Mouse (Mus musculus) G1E (cell line): ENCODE results near the gene Wwc2.

Source experiments
- CTCF ChIP-seq: IDR thresholded peaks from 2 replicates; pipeline ENCODE4 v1.5.1; 2012; ENCODE audit warnings: low read depth, low read length, inconsistent platforms, mixed read lengths
- GATA1 ChIP-seq: IDR thresholded peaks from 2 replicates; pipeline ENCODE4 v1.6.1; 2012; ENCODE audit warnings: borderline replicate concordance, low read length, inconsistent platforms, mixed read lengths
- GATA2 ChIP-seq: IDR thresholded peaks from 2 replicates; pipeline ENCODE4 v1.6.1; 2012; ENCODE audit warnings: low read depth, low read length, inconsistent platforms, borderline replicate concordance
- POLR2AphosphoS5 ChIP-seq: IDR thresholded peaks from 2 replicates; pipeline ENCODE4 v1.6.1; 2012; ENCODE audit warnings: low read depth, low read length, inconsistent platforms; ENCODE audit not compliant: insufficient replicate concordance
- TAL1 ChIP-seq: conservative IDR thresholded peaks from 2 replicates; pipeline ENCODE4 v1.6.1; 2012; ENCODE audit warnings: low read depth, low read length, inconsistent platforms, mixed read lengths

DNA sequence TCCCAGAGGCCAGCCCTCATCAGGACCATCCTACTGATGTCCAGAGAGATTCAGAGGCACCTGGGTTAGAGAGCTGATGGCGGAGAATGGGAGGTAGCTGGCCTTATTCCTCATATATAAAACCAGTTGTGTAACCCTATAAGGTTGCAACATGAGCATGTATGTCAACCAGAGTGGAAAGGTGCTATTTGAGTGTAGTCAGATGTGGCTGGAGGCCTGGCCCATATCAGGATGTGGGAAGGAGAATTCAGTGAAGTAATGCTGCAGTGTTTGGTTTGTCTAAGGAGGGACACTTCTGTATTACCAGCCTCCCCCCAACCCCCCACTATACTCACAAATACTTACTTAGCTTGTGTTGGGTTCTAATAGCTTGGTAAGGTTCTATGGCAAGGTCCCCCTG is 186.5 kb downstream of the Wwc2 start:
- TF ChIP-seq CTCF (no peak), GATA1 (no peak), POLR2AphosphoS5 (no peak), TAL1 (no peak), GATA2 (no peak)
